Mouse (Mus musculus): ENCODE measurements at regions not wholly inside any gene's neighbourhood (a gene's known extent, or its start where the extent isn't known, plus 50 kb on each side); places are given as distances from the start of the nearest gene placed in this dataset.

DNA sequence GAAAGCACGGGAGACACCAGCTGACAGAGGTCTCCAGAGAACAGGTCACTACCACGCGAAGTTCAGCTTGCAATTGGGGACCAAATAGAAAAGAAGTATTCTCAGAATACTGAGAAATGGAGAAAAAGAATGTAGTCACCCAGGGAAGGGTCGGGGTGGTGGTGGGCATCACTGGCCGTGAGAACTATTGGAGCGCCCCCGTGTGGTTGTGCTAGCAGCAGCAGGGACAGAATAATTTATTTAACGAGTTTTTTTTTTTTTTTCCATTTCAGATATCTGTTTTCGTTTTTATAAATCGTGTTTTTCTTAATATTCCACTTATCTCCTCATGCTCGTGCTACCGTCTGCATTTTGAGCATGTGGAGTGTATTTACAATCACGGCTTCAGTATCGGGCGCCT is 118.4 kb upstream of the Thy1 start:
- intact Hi-C loops (cut with DNase I), result loop anchor here (5.0 kb wide), 2 partner anchors 48 to 182 kb away; partner anchors contain the start of gene Nectin1

DNA sequence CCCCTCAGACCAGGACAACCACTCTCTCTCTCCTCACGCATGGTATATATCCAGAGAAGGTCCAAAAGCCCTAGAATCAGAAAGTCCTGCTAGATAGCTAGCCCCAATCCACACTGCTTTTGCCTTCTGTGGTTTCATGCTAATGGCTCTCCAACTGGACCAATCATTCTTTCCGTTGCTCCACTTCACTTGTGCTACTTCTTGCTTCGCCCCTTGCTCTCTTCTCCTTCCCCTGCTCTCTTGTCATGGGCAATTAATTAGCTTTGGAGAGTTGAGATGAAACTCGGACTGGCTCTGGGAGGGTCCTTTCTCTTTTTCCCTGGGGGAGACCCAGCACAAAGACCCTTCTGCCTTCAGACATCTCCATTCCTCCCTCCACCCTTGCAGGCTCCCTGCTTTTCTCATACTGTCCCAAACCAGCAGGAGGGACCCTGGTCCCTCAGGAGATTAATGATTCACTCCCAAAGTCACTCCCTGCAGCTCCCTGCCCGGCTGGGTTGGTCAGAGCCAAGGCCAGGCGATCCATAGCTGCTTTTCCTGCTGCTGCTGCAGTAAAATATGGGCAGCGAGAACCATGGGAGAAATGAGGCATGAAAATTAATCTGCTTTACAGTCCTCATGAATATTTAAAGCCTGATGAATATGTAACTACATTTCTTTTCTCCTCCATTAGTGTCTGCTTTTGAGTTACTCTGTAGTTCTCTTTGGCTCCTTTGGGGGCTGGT is 113.7 kb upstream of the Thy1 start:
- intact Hi-C loops (cut with DNase I), result no loop called here
- DNase-seq (ENCODE audit: low spot score in 2 of 2), result no peak

More for the DNA sequence above, 118.4 kb upstream of the Thy1 start:
- DNase-seq (ENCODE audit: low spot score in 2 of 2), result no peak

DNA sequence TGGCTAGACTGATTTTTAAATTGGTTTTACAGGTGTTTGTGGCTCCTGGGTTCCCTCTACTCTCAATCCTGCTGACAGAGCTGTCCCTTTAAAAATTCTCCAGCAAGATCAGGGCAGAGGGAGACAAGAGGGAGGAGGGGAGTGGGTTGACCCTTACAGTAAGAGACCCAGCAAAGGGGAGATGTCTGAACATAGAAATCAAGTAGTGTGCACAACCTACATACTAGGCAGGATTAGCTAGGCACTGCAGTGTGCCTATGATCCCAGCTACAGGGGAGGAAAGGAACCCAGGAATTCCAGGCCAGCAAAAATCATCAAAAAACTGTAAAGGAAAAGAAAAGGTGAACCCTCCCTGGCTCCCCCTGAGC is 113.2 kb upstream of the Thy1 start:
- intact Hi-C loops (cut with DNase I), result no loop called here
- DNase-seq (ENCODE audit: low spot score in 2 of 2), result no peak

DNA sequence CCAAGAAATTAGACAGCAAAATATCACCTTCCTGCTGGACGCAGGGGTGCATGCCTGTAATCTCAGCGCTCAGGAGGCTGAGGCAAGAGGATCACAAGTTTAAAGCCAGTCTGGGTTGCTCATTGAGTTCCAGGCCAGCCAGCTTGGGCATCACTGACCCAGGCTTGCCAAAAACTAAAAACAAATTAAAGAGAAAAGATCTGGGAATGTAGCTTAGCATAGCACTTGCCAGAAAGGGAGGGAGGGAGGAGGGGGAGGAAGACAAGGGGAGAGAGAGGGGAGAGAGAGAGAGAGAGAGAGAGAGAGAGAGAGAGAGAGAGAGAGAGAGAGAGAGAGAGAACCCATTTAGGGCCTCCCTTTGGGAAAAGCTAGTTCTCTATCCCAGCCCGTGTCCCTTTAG is 112.7 kb upstream of the Thy1 start:
- intact Hi-C loops (cut with DNase I), result no loop called here
- no peak for DNase-seq (ENCODE audit: low spot score in 2 of 2)

DNA sequence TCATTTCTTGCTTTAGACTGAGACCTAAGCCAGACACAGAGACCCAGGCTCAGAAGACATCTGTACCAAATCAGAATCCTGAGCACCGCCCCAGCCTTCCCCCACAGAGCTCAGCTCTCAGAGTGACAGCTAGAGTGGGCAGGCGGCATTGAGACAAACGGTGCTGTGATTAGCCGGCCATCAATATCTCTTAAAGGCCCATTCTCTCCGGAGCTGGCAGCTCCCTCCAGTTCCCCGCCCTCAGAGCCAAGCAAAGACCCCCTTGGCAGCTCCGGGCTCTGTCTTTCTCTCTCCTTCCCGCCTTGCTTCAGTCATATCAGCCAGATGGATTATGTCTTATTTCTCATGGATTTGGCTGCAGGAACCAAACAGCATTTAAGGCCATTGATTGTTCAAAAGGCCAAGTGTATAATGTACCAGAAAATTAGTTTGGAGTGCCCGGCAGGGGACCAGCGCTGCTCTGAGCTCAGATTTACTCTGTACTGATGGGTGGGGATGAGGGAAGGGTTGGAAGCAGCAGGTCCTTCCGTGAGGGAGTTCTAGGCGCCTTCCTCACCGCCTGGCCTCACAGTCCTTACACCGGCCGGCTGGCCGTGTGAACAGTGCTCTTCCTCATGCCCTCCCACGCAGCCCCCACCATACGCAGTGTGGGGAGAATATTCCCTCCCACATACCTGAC is 109.0 kb upstream of the Thy1 start:
- DNase-seq (ENCODE audit: low spot score in 2 of 2), result no peak
- intact Hi-C loops (cut with DNase I), result no loop called here

DNA sequence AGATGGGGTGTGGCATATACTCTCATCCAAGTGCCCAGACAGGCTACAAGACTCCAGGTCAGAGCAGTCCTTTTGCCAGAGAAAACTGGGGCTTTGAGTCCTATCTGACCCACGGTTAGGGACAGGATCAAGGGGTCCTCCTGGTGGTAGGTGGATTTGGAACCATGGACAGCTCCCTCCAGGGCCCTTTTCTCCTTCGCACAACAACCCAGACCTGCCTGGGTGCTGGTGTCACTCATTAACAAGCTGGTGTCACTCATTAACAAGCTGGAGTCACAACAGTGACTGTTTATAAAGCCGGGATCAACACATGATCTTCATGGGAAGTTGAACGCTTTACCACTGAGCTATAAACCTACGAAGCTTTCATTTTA is 108.5 kb upstream of the Thy1 start:
- intact Hi-C loops (cut with DNase I), result no loop called here
- no peak for DNase-seq (ENCODE audit: low spot score in 2 of 2)

DNA sequence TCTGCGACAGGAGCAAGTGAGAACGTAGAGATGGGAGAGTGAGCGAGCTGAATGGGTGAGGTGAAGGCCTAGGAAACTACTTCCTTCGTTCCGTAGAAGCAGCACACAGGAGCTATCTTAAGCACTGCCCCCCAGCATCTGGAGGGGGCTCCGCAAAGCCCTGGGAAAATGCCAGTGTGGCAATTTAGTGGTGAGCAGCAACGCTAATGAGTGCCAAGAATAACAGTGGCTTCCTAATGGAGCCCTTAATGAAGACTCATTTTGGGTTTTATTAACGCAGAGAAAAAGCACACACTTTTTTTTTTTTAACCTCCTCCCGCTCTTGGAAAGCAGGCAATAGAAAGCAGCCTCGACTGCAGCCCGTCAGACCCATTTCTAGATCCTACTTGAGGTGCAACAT is 103.8 kb upstream of the Thy1 start:
- intact Hi-C loops (cut with DNase I), result no loop called here

DNA sequence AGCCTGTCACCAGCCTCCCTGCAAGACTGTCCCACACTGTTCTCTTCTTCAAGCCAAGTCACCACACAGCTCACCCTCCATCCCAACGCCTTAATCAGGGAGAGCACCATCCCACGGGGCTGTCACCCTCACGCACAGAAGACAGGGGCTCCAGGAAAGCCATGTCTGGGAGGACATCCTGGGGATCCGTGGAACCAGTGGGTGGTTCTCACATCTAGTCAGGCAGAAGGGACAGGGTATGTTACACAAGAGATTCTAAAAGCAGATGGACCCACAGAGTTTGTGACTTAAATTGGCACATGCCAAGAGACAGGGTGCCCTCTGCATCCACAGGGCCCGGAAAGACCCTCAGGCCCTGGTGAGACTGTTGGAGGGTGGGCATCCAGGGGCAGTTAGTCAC is 101.0 kb upstream of the Thy1 start:
- peak; percentile 19 to 51 for DNase-seq (ENCODE audit: low spot score in 2 of 2)

More for the DNA sequence above, 103.8 kb upstream of the Thy1 start:
- no peak for DNase-seq (ENCODE audit: low spot score in 2 of 2)

DNA sequence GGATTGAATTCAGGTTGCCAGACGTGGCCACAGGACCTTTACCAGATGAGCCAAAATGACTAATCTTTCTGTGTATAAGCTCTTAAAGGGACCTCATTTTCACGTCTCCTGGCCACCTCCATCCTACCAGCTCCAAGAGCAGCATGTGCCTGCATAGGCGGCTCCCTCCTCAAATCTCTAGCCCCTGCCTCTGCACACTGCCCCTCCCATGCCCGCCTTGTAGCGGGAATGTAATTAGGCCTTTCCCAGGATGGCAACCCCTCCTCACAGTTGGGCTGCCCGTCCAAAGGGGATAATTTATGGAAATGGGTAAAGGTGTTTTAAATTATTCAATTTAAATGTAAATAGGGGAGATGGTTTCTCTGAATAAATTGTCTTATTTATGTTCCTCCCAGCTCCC is 99.7 kb upstream of the Thy1 start:
- intact Hi-C loops (cut with DNase I), result no loop called here

More for the DNA sequence above, 101.0 kb upstream of the Thy1 start:
- intact Hi-C loops (cut with DNase I), result no loop called here

DNA sequence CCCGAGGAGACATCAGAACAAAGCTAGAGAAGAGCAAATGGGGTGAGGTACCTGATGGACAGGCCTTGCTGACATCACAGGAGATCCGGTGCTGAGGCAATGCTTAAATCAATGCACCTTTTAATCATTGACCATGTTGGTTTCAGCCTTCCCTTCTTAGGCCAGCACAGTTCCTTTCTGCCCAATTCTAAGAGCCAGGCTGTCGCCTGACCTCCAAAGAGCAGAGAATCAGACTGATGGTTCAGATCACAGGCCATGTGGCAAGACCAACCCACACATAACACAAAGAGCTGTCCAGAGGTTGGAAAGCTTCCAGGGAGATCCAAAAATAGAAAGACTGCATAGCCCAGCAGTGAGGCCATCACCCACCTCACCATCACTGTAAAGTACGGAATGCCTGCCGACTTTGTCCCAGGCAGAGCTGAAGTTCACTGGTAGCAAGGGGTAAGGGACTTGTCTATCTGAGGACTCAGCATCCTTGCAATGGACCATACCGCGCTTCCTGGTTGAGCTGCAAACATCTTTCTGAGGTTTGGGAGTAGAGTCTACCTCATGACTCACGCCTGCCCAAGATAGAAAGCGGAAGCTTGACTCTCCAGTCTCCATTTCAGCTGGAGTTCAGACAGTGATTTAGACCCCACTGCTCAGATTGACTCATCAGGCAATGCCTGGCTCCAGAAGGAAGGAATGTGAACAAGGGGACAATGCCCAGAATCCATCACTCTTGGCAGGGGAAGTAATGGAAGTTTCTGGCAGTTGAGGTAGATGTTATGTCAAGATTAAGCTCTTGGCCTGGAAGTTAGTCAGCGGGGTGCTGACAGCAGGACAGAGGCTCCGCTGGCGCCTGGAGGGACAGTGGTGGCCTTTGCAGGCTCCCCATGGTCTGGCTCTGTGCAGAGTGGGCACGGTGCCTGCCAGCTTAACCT is 98.1 kb upstream of the Thy1 start:
- DNase-seq (ENCODE audit: low spot score in 2 of 2), result peak in 1 of 2 experiments; percentile 10
- intact Hi-C loops (cut with DNase I), result no loop called here

More for the DNA sequence above, 99.7 kb upstream of the Thy1 start:
- no peak for DNase-seq (ENCODE audit: low spot score in 2 of 2)

DNA sequence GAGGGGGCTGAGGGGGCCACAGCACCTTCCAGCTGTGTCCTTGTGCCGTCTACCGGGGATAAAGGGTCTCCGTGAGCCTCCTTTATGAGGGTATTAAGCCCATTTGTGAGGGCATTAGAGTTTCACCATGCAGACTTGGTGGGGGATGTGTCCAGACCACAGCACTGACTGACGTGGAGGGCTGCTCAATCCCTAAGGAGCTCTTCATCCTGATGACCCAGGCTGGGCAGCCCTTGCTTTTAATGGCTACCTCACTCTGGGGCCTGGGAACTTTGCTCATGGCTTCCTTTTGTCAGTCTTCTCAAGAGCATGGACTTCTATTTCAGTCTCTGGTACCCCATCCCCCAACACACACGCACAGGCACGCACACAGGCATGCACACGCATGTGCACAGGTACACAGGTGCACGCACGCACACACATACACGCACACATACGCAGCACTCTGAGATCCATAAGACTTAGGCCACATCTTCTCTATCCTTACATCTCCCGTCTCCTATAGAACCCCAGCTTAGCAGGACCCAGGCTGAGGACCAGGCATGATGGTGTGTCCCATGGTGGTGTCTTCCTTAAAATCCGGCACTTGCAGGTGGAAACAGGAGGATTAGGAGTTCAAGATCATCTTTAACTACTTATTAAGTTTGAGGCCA is 97.1 kb upstream of the Thy1 start:
- intact Hi-C loops (cut with DNase I), result no loop called here

DNA sequence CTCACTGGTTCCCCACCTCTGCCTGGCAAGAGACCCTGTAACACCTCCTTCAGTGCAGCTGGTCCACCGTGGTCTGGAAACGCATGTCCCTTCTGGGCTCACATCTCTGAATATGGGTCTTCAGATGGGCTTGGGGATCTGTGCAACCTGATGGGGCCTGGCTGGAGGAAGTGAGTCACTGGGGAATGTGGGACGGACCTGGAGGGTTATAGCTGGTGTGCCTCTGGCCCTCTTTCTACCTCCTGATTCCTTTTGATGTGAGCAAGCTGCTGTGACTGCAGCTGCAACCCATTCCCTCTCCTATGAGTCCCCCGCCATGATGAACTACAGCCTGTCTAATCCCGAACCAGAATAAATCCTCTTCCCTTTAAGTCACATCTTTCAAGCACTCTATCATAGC is 96.1 kb upstream of the Thy1 start:
- no peak for DNase-seq (ENCODE audit: low spot score in 2 of 2)
- intact Hi-C loops (cut with DNase I), result no loop called here

More for the DNA sequence above, 97.1 kb upstream of the Thy1 start:
- DNase-seq (ENCODE audit: low spot score in 2 of 2), result no peak

DNA sequence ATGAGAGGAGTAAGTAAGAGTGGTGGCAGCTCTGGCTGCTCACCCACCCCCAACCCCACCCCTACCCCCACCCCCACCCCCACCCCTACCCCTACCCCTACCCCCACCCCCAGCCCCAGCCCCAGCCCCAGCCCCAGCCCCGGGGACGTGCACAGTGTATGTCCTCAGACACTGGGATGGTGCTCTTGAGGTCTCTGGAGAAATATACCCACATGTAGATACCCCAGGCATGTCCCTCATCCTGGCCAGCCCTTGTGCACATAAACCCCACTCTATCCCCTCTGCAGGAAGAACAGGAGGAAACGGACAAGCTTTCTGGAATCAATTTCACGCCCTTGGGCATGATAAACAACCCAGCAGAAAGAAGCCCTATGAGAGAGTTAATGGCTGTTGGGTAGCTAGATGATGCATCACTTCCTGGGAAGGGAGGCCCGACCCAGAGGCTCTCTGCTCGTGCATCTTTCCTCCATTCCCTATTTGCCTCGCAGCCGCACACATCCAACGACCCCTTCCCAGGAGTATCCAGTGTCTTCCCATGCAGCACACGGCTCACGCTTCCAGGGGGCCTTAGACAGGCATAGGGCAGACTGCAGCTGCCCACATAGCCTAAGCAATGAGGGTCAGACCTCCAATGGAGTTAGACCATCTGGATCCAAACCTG is 95.6 kb upstream of the Thy1 start:
- no peak for DNase-seq (ENCODE audit: low spot score in 2 of 2)
- intact Hi-C loops (cut with DNase I), result no loop called here

DNA sequence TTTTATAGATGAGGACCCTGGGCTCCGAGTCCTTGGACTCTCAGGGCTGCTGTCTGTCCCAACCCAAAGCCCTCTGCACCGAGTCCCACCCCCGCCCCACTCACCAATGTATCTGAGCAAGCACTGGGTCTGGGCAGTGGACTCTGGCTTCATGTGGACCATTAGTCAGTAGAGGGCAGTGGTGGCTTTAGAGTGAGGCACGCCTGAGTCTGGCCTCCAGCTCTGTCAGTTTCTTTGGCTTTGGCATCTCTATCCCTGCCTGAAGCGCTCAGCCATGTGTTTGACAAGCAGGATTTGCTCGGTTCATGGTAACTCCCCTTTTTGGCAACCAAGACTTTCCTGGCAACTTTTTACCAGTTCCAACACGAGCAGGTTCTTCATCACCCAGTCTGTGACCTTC is 90.1 kb upstream of the Thy1 start:
- no peak for DNase-seq (ENCODE audit: low spot score in 2 of 2)
- intact Hi-C loops (cut with DNase I), result no loop called here

DNA sequence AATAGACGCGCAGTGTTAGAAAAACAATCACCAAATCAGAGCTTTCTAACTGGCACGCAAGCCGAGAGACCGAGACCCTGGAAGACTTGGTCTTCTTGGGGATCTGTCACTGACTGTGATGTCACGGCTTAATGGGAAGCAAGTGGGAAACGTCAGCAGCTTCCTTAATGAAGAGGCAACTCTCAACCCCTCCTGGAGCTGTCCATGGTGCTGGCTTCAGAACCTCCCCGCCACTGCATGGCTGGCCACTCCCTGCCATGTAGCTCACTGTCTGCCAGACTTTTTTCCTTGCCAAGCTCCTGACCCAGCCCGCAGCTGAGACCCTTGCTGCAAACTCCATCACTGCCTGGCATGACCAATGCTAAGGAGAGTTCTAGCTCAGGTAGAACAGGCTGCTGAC is 83.6 kb upstream of the Thy1 start:
- DNase-seq (ENCODE audit: low spot score in 2 of 2), result no peak

DNA sequence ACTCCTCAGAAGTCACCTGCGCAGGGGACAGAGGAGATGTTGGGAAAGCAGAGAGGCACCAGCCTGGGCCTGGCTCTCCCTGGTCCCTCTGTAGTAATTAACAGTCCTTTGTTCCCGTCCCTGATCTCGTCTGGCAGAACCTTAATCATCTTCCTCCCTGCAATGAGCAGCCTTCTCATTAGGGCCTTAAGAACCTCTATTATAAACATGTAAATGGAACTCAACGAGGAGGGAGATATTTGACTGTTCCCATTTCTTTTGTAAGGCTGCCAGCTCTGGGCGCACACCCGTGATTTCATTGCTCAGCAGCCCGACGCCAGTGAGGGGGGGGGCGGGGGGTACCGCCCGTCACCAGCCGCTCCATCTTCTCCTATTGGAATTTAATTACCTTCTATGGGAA is 81.8 kb upstream of the Thy1 start:
- no peak for DNase-seq (ENCODE audit: low spot score in 2 of 2)
- intact Hi-C loops (cut with DNase I), result no loop called here

More for the DNA sequence above, 83.6 kb upstream of the Thy1 start:
- intact Hi-C loops (cut with DNase I), result no loop called here

DNA sequence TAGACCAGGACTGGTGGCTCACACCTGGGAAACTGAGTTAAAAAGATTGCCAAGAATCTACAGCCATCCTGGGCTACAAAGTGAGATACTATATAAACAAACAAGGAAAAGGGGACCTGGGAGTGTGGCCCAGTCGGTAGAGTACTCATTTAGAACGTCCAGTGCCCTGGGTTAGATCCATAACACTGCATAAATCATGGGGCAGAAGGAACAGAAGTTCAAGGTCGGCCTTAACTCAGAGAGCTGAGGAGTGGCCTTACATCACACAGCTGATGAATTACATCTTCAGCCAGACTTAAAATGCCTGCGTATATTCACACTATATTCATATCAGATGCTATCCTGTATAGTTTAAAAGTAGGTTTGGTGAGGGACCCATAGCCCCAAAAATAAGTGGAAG is 78.0 kb upstream of the Thy1 start:
- intact Hi-C loops (cut with DNase I), result no loop called here

DNA sequence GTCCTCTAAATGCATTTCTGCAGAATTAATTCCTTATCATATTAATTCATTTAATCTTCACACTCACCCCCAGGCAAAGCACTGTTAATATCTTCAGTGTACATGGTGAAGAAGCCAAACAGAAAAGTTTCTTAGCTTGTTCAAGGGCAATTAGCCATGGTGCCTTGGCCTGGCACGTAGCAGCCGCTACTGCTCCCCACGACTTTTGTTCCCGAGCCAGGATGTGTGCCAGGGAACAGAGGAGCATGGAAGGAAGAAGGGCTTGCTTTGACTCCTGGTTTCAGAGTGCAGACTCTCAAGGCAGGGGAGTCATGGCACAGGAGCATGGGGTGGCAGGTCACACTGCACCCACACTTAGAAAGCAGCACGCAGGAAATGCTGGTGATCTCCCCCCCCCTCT is 77.4 kb upstream of the Thy1 start:
- DNase-seq (ENCODE audit: low spot score in 2 of 2), result no peak
- intact Hi-C loops (cut with DNase I), result no loop called here

More for the DNA sequence above, 78.0 kb upstream of the Thy1 start:
- DNase-seq (ENCODE audit: low spot score in 2 of 2), result no peak

DNA sequence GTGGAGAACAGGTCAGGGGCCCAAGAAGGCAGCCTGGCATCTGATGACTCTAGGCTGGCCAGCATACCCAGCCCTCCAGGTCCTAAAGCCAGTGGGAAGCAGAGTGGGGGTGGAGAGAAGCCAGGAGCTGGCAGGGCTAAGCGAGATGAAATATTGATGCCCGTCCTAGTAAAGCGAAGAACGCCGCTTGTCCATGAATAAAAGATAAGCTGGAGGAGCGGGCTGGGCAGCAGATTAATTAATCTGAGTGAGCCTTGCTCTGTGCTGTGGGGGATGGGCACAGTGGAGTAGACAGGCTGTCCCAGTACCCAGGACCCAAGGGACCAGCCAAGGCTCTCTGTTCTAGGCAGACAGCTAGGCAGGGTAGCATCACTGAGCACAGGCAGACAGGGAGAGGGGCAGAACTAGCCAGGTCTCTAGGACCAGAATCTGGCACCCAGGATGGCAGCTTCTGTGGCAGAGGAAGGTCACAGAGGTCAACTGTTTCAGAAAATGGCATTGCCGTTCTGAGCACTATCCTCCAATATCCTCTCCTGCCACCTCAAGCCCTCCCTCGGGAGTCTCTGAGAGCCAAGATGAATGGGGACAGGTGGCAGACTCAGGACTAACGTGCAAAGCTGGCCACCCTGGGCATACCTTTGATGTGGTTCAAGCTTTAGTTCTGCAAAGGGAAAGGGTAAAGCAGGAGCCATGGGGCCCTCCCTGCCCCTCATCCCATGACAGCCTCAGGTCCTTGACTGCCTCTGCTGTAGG is 73.0 kb upstream of the Thy1 start:
- no peak for DNase-seq (ENCODE audit: low spot score in 2 of 2)
- intact Hi-C loops (cut with DNase I), result loop anchor here (5.0 kb wide), 1 partner anchor 48 kb away; no protein-coding TSS in a partner anchor

Data from left cerebral cortex, postnatal 36 days (tissue).